Mouse (Mus musculus): ENCODE results near the gene 1700001O22Rik. TPM values are rescaled to one million over a fixed set of nuclear protein-coding genes. Genes with fewer than 3 reads are reported as not detected.

Gene 1700001O22Rik
- polyA plus RNA-seq, 1 experiment from 2014 or later = 1.8 TPM

DNA sequence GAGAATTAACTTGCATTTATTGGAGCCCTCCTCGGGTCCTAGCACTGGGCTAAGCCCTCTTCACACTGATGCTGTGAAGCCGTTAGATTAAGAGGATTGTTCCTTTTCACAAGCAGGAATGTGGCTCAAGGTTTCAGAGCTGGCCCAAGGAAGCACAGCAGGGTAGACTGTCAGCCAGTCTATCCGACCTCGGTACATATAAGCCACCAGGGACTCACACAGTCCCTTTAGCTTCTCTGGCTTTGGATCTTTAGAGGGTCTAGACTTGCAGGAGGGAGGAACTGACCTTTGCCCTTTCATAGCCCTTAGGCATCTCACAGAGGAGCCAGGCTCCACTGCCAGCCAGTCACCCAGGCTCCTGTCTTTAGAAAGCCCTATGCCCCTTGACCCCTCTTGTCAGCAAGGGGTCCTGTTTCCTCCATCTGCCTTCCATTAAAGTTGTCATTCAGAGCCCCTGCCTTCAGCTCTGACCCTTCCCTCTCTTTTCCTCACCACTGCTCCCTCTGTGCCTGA, 26.9 kb upstream of the 1700001O22Rik start, which contains the start of gene Asb6:
Gene Asb6 (minus strand): TSS at position 51 of the 513 bp plus-strand sequence.
- WGBS = 25% methylated on average over 4 of the region's 4 CpGs
- no peaks in the 10 kb centered on the region for H3K9me3 ChIP-seq
- H3K36me3 ChIP-seq = peaks cover 13% of the 10 kb centered on the region
- no peak for DNase-seq (ENCODE audit: low spot score)
- H3K4me1 ChIP-seq = peaks cover 50% of the 10 kb centered on the region
- H3K4me3 ChIP-seq = no peak within 1 kb of the TSS
- H3K27ac ChIP-seq = peak within 1 kb of the TSS; percentile 33
- no peaks in the 10 kb centered on the region for H3K27me3 ChIP-seq (ENCODE audit: insufficient read depth, poor library complexity, severe bottlenecking)

DNA sequence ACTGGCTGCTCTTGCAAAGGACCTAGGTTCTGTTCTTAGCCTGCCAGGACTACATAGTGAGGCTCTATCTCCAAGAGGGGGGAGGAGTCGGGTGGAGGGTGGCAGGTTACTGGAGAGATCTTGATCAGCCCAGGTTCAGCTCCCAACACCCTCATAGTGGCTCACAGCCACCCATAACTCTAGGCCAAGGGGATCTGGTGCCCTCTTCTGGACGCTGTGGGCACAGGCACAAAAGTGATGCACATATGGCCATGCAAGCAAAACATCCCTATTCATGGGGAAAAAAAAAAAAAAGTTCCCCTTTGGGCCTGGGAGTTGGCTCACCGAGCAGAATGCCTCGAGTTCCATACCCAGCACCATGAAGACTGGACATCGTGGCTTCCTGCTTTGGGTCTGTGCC, 25.9 kb upstream of the 1700001O22Rik start:
- Histone ChIP-seq H3K4me3 (no peak overlapping the region), H3K9me3 (no peaks in the 10 kb centered on the region), H3K27me3 (ENCODE audit: insufficient read depth, poor library complexity, severe bottlenecking) (no peaks in the 10 kb centered on the region), H3K4me1 (peaks cover 42% of the 10 kb centered on the region), H3K27ac (0 out of 2 replicates have a peak overlapping the region, but pooled peaks have one; percentile 30), H3K36me3 (peaks cover 24% of the 10 kb centered on the region)
- no peak for DNase-seq (ENCODE audit: low spot score)
- 49% methylated on average over 5 of the region's 5 CpGs for WGBS

DNA sequence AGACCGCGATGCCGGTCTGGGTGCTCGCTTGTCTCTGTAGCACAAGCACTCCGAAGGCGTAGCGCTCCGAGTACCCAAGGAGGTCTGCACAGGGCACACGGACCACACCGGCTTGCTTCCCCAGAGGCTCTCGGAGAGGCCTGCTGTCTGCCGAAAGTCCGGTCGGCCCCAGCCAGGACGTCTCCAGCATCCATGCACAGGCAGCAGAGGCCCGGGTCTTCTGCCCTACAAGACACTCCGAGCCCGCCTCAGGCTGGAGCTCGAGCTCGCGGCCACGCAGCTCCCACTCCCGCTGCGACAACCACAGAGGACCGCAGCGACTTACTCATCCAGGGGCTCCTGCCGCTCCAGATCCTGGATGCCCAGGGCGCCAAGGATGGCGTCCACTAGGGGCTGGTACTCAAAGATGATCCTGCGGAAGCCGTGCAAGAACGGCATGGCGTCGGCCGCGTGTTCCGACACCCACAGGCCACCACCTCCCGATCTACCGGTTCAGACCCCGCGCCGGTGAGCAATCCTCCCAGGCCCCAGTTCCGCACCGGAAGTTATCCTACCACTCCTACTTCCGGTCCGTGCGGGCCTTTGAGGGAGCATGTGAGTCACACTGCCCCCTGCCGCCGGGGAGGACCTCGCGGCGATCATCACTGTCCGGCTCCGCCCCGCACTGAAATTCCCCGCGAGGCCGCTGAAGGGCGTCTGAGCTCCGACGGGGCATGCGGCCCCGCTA, 24.5 kb upstream of the 1700001O22Rik start:
- DNase-seq (ENCODE audit: low spot score) = peak; percentile 96
- Histone ChIP-seq H3K9me3 (no peaks in the 10 kb centered on the region), H3K4me3 (peak overlapping the region; percentile 99), H3K27ac (peak overlapping the region; percentile 90), H3K4me1 (peaks cover 41% of the 10 kb centered on the region), H3K36me3 (peaks cover 38% of the 10 kb centered on the region), H3K27me3 (ENCODE audit: insufficient read depth, poor library complexity, severe bottlenecking) (no peaks in the 10 kb centered on the region)
- whole genome bisulfite sequencing = under 1% methylated on average over 63 of the region's 63 CpGs

DNA sequence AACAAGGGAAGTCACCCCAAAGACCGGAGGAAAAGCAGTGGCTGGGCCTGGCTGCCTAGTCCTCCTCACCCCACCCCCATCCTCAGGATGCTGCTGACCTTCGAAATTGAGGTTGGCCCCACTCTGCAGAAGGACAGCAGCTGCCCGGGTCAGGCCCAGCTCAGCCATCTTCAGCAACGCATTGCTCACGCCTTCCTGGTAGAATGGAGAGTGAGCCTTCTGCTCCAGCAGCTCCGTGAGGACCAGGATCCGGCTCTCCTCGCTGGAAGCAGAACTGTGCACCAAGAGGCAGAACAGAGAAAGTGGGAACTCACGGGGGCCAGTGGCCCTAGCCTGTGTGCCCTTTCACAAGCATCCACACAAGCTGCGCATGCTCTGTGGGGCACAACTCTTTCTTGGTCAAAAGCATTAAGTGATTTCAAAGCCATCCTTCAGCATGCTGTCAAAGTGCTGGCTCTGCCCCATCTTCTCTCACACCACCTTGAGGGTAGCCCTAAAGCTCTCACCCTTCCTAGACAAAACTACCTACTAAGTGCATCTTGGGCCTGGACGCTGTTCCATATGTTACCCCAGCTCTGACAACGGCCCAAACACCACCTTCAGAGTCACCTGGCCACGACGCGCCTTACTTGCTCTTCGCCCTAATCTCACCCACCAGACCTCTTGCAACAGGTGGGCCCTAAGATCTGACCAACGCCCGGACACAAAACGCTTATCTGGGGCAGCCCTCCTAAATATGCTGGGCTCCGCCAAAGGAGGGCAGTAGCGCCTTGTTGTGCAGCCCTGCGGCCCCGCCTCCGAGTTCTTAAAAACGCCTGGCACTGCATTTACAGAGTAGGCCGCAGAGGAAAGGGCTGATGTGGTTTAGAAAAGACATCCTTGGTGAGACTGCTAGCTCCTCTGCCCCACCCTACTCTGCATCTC, 23.6 kb upstream of the 1700001O22Rik start:
- peaks cover 40% of the 10 kb centered on the region for H3K4me1 ChIP-seq
- H3K27me3 ChIP-seq (ENCODE audit: insufficient read depth, poor library complexity, severe bottlenecking) = no peaks in the 10 kb centered on the region
- peak; percentile 94 for DNase-seq (ENCODE audit: low spot score)
- peaks cover 46% of the 10 kb centered on the region for H3K36me3 ChIP-seq
- peak overlapping the region; percentile 99 for H3K4me3 ChIP-seq
- 36% methylated on average over 26 of the region's 26 CpGs for WGBS
- H3K27ac ChIP-seq = peak overlapping the region; percentile 90
- no peaks in the 10 kb centered on the region for H3K9me3 ChIP-seq

DNA sequence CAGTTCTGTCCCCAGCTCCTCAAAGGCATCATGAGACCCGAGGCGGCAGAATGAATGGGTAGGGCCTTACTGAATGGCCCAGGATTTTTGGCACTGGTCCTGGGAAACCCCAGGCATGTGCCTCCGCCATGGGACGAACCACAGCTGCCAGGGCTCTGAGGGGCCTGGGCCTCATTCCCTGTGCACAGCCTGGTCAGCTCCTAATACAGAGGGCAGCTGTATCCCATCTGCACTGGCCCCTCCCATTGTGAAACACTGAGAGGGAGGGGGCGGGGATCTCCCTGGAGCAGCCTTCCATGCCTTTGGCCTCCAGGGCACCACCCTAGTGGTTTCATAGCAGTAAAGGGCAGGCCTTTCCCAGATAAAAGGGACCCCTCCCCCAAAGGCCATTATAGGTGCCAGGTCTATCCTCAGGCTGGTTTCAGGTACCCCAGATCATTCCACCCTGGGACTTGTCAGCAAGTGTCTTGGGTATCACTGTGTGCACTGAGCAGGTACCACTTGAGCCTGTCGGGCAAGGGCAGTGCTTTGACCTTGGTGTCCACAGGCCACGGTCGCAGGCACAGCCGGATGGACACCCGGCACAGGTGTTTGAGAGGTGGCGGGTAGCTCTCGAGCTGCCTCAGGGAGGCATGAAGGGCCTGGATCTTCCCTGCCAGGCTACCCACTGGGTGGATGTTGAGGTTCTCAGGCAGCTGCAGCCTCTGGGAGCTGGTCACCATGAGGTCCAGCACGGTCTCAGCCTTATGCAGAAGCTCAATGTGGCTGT, 20.1 kb upstream of the 1700001O22Rik start:
- Histone ChIP-seq H3K27ac (0 out of 2 replicates have a peak overlapping the region, but pooled peaks have one; percentile 3), H3K36me3 (peaks cover 81% of the 10 kb centered on the region), H3K27me3 (ENCODE audit: insufficient read depth, poor library complexity, severe bottlenecking) (no peaks in the 10 kb centered on the region), H3K4me3 (no peak overlapping the region), H3K4me1 (peaks cover 51% of the 10 kb centered on the region), H3K9me3 (no peaks in the 10 kb centered on the region)
- WGBS = 79% methylated on average over 13 of the region's 13 CpGs
- no peak for DNase-seq (ENCODE audit: low spot score)

DNA sequence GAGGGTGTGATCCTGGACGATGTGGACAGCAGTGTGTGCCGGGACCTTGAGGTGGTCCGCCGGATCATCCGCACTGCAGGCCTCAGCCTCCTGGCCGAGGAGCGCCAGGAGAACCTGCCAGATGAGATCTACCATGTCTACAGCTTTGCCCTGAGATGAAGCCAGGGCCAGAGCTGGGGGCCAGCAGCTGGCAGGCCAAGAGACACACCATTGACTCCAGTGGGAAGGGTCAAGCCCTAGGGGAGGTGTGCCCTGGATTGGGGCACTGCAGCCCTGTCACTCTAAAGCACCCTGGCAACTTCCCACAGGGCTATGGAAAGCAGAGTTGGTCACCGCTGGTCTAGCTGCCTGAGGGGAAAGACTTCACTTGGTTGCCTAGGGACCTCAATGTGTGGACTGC, 19.0 kb upstream of the 1700001O22Rik start:
- H3K4me3 ChIP-seq = no peak overlapping the region

DNA sequence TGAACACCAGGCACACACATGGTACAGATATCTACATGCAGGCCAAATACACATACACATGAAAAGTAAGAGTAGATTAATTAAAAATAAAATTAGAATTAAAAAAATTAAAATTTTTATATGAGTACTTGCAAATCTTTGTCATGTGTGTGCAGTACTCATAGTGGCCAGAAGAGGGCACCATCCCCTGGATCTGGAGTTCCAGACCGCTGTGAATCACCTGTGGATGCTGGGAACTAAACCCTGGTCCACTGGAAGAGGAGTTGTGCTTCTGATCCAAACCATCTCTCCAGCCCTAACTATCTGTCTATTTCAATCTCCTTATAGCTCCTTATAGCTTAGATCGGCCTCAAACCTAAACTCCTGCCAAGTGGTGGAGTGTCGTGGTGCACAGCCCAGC, 17.6 kb upstream of the 1700001O22Rik start:
- no peak overlapping the region for H3K27ac ChIP-seq
- no peaks in the 10 kb centered on the region for H3K9me3 ChIP-seq
- no peak overlapping the region for H3K4me3 ChIP-seq
- WGBS = 93% methylated on average over 3 of the region's 3 CpGs
- H3K27me3 ChIP-seq (ENCODE audit: insufficient read depth, poor library complexity, severe bottlenecking) = no peaks in the 10 kb centered on the region
- H3K4me1 ChIP-seq = peaks cover 37% of the 10 kb centered on the region
- DNase-seq (ENCODE audit: low spot score) = no peak
- peaks cover 97% of the 10 kb centered on the region for H3K36me3 ChIP-seq

More for the DNA sequence above, 19.0 kb upstream of the 1700001O22Rik start:
- no peak for DNase-seq (ENCODE audit: low spot score)
- Histone ChIP-seq H3K27ac (no peak overlapping the region), H3K9me3 (no peaks in the 10 kb centered on the region), H3K27me3 (ENCODE audit: insufficient read depth, poor library complexity, severe bottlenecking) (no peaks in the 10 kb centered on the region), H3K36me3 (peaks cover 91% of the 10 kb centered on the region), H3K4me1 (peaks cover 50% of the 10 kb centered on the region)
- 93% methylated on average over 8 of the region's 8 CpGs for WGBS

DNA sequence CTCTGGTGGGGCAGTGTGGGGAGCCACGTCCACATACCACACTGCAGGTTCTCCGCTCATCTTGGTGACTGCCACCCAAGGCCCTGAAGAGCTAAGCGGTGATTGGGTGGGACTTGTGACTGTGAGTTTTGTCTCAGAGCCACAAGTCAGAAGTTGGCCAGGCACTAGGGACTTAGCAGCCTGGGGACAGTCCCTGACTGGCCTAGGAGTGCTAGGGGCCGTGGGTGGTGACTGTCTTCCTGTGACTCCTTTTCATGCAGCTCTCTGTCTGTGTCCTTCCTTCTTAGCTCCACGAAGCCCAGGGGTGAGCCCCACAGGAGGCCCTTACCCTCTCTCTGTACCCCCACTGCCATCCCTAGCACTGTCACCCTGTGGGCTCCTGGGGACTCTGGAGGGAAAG, 16.4 kb upstream of the 1700001O22Rik start:
- Histone ChIP-seq H3K9me3 (no peaks in the 10 kb centered on the region), H3K27me3 (ENCODE audit: insufficient read depth, poor library complexity, severe bottlenecking) (no peaks in the 10 kb centered on the region), H3K36me3 (peaks cover 97% of the 10 kb centered on the region), H3K4me1 (peaks cover 37% of the 10 kb centered on the region), H3K27ac (peak overlapping the region; percentile 67), H3K4me3 (no peak overlapping the region)
- DNase-seq (ENCODE audit: low spot score) = no peak
- 90% methylated on average over 5 of the region's 5 CpGs for WGBS

DNA sequence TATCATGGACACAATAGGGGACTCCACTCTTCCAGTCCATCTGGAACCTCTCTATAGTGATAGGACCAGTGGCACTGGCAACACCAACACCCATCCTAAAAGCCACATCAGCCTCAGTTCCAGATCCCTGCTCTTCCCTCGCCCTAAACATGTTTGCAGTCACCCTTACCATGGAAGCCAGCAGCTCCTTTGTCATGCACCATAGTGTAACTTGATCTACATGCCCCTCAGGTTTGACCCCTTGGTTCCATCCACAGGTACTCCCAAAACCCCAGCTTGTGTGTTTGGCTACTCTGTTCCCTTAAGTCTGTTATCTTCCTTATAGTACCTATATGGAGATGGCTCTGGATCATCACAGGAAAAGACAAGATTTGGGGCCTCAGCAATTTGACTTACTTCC, 12.9 kb upstream of the 1700001O22Rik start:
- peaks cover 24% of the 10 kb centered on the region for H3K4me1 ChIP-seq
- H3K27me3 ChIP-seq (ENCODE audit: insufficient read depth, poor library complexity, severe bottlenecking) = no peaks in the 10 kb centered on the region
- H3K27ac ChIP-seq = no peak overlapping the region
- no peak overlapping the region for H3K4me3 ChIP-seq
- 86% methylated on average over 1 of the region's 1 CpGs for WGBS
- no peak for DNase-seq (ENCODE audit: low spot score)
- peaks cover 94% of the 10 kb centered on the region for H3K36me3 ChIP-seq
- no peaks in the 10 kb centered on the region for H3K9me3 ChIP-seq

DNA sequence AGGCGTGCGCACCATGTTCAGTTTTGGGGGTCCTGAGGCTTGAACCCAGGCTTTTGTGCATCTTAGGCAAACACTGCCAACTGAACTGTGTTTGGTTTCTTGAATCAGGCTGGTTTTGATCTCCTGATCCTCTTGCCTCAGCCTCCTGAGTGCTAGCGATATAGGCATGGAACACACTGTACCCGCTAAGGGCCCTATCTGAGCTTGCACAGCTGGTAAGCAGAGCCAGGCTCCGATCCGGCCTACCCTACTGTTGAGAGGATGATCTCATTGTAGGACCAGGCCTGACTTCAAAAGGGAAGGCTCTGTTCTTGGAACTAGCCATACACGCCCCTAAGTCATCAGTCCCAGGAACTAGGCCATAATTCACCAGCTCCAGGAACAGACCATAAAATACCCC, 7.1 kb upstream of the 1700001O22Rik start:
- H3K36me3 ChIP-seq = peaks cover 49% of the 10 kb centered on the region

DNA sequence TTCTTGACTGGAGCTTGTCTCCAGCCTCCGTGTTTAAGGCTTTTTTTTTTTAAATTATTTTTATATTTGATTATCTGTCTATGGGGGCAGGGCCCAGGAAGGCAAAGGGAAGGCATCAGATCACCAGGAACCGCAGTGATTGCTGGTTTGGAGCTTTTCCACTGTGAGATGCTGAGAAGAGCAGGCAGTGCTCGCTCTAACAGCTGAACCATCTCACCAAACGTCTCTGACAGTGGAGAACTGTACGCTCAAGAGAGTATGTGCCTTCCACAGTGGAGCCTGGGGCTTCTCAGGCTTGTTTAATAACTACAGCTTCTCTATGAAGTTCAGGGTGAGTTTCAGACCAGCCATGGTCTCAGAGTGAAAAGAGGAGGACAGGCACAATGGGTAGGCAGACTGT, 6.0 kb upstream of the 1700001O22Rik start:
- no peaks in the 10 kb centered on the region for H3K9me3 ChIP-seq

More for the DNA sequence above, 7.1 kb upstream of the 1700001O22Rik start:
- no peak overlapping the region for H3K4me3 ChIP-seq
- H3K27ac ChIP-seq = no peak overlapping the region
- 82% methylated on average over 7 of the region's 7 CpGs for WGBS
- H3K27me3 ChIP-seq (ENCODE audit: insufficient read depth, poor library complexity, severe bottlenecking) = no peaks in the 10 kb centered on the region
- H3K9me3 ChIP-seq = no peaks in the 10 kb centered on the region
- DNase-seq (ENCODE audit: low spot score) = no peak
- peaks cover 21% of the 10 kb centered on the region for H3K4me1 ChIP-seq

DNA sequence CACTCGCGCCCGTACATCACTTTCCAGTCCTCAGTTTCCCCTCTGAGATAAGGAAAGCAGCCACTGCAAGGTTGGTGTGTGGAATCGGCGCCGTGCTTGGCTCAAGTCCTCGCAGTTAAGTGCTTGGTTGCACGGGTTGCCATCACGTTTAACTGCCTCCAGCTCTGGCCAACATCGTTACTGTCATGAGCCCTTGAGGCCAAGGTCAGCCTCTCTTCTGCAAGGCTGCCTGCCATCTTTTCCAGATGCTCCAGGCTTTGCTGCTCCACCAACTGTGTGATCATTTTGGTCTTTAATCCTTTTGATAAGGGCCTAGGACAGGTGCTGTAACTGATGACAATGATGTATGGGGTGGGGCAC, 4.8 kb upstream of the 1700001O22Rik start:
- Histone ChIP-seq H3K27me3 (ENCODE audit: insufficient read depth, poor library complexity, severe bottlenecking) (peaks cover 7% of the 10 kb centered on the region), H3K36me3 (peaks cover 26% of the 10 kb centered on the region), H3K27ac (peak overlapping the region; percentile 93), H3K4me1 (peaks cover 21% of the 10 kb centered on the region), H3K4me3 (peak overlapping the region; percentile 75), H3K9me3 (no peaks in the 10 kb centered on the region)
- DNase-seq (ENCODE audit: low spot score) = no peak
- WGBS = 4% methylated on average over 10 of the region's 10 CpGs

More for the DNA sequence above, 6.0 kb upstream of the 1700001O22Rik start:
- H3K27ac ChIP-seq = no peak overlapping the region
- H3K27me3 ChIP-seq (ENCODE audit: insufficient read depth, poor library complexity, severe bottlenecking) = no peaks in the 10 kb centered on the region; the same call in 1 of the 2 replicates
- H3K36me3 ChIP-seq = peaks cover 39% of the 10 kb centered on the region
- H3K4me3 ChIP-seq = no peak overlapping the region
- H3K4me1 ChIP-seq = peaks cover 21% of the 10 kb centered on the region
- WGBS = 85% methylated on average over 5 of the region's 5 CpGs
- no peak for DNase-seq (ENCODE audit: low spot score)

Data from heart, embryonic 10.5 days (tissue).